Mouse (Mus musculus): ENCODE data around the gene Eri3.

Gene Eri3

DNA sequence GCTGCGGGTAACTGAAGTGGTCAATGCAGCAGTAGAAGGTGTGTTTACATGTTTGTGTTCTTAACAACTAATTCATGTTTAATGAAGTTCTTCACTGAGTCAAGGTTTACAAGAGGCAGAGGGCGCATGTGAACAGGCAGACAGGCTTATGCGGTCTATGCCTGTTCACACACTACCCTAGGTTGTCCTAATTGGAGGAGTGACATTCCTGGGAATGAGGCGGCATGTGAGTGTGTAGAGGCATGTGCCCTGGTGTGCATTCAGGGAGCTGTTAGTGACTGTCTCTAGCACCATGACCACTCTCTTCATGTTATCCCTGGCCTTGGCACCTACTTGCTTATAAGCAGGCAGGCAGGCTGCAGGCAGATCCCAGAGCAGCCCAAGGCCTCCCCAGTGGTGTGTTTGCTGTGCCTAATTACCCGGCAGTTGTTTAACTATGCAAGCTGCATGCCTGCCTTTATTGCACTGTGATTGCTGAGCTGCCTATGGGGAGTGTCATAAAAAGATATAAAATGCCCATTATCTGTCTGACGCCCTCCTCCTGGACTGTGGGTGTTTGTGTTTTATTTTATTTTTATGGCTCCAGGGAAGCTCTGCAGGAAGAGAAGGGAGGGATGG is 80.0 kb downstream of the Eri3 start:
- DNase-seq, result no peak

DNA sequence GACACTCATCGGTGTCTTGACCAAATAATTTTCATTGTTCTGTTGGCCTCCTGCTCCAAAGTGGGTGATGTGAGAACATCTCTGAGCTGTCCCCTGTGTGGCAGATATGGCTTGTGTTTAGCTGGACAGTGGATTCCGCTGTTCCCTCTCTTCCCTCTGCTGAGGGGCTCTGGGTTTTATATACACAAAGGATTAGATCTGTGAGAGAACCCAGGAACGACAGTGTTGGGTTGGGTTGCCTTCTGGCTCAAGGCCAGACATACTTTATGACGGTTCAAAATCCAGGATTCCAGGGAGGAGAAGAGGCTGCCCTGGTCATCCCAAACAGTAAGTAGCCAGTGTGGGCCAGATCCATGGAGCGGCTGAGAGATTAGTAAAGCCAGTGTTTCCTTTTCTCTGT is 83.4 kb downstream of the Eri3 start:
- peak; percentile 18 for DNase-seq

DNA sequence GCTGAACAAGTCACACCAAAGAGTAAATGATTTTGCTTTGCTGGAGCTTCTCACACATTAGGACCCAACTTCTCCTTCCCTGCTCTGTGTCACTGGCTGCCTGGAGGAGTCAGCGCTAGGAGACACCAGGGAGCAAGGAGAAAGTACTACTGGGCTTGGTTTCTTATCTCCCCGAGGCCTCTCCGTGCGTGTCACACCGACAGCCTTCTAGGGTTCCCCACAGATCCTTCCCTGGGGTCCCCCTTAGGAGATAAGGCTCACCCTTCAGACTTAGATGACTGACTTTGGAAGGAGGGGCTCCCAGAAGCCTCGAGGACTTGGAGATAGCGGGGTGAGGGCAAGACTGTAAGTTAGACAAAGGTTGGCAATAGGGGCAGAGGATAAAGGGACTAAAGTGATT is 84.5 kb downstream of the Eri3 start:
- no peak for DNase-seq

DNA sequence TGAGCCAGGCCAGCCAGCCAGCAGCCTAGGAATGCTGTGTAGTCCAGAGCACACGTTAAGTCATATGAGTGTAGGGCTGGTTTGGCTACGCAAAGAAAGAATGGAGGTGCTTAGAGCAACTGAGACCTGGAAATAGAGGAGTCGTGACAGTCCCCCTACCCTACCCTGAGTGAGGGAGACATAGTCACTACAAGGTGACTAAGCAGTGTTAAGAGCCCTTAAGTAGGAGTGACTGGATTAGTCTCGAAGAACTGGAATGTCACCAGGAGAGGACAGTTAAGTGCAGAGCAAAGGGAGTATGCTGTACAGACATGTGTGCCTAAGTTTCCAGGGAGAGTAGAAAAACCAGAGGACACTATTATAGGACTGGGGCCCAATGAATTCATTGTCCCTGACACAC is 86.0 kb downstream of the Eri3 start:
- no peak for DNase-seq

DNA sequence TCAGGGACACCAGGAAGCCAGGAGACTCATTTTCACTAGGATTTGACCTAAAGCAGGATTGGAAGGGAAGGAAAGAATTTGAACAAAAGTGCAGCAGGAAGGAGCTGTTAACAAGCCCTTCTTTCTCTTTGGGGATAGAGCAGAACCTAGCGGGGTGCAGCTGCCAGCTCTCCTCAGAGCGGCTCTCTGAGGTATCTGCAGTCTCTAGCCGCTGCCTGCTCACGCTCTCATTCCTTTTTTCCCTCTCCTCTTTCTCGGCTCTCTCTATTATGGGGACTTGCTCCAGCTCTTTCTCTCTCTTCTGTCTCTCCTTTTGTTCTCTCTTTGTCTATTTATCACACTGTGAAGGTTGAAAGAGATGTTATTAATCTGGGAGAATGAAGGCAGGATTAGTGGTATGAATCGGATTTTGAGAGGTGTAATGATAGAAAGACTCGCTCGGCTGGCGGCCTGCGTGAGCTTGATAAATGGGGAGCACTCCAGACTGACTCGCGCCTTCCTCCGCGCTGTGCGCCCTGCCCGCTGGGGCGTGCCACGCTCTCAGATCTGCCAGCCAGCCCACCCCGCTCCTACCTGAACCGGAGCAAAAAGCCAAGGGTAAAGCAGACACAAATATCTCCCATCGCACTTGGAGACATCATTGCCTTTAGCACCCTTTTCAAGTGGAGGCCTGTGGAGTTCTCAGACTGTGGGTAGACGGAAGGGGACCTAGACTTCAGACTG is 86.9 kb downstream of the Eri3 start:
- DNase-seq, result no peak

DNA sequence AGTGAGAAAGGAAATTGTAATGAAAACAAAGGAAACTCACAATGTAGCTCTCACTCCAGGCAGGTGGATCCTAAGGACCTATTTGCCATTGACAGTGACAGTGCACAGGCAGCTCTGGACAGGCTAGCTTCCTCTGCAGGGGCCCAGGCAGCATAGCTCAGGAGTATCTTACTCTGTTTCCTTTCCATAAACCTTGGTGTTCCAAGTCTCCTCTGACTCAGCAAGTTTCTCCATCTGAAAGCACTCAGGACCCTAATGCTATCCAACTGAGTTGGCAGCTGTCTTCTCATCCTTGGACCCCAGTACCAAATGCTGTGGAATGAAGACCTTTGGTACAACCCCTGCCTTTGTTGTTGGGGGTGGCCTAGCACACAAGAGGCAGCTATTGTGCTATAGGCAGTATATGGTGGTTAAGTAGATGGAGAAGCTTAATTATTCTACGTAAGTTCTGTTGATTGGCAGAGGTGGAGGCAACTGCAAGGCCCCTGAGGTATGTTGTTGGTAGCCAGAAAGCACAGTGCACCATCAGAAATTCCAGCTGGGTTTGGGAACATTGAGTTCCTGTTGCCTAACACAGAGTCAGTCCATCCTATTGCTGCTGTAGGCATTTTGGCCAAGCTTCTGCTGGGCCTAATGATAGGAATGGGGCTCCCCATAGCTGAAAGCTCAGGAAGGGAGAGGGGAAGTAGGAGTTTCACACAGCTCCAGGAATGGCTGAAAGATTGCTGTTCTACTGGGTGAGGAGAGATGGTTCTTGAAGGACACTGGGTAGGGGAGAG is 90.9 kb downstream of the Eri3 start:
- DNase-seq, result no peak

DNA sequence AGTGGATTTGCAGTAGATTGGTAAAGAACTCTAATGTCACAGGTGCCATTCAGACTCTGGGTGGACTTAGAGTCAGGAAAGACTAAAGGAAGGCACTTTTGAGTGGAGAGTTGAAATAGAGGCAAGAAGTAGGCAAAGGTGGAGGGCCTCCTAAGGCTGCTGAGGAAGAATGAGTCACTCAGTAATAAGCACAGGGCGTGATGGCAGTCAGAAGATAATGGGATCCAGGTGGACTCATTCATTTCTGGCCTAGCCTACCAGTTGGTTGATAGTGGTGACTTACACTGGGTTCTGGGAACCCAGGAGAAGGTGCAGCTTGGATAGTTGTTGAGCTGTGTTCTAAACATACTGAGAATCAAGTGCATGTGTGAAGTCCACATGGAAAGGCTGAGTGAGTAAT is 91.6 kb downstream of the Eri3 start:
- DNase-seq, result no peak

DNA sequence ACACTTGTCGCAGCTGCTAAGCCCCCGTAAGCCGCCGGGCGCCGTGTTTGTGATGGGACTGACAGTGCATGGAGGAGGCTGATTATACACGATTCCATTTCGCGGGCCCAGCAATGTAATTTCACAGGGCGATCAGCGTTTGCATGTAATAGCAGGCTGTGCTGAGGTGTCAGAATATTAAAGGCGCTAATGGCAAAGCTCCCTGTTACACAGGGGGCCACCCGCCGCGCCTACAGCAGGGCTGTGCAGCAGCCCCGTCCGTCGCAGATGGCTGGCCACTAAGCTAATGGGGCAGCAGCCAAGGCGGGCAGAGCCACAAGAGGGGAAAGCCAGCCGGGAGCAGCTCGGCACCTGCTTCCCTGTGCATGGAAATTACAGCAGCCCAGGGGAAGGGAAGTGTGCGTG is 94.9 kb downstream of the Eri3 start:
- DNase-seq, result no peak

DNA sequence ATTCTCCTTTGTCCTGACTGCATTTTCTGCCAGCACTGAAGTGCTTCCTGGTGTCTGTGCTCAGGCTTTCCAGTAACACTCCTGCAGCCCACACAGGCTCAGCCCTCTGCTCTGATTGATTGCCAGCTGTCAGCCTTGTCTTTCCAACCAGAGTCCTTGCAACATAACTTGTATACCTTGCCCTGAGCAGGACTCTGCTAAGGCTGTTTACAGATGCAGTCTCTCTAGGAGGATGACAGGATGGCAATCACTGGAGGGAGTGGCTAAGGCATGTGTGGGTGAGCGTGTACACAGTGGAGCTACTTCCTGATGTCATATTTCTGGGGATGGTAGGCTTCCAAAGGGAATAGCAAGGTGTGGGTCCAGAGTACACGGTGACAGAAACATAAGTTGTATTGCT is 95.7 kb downstream of the Eri3 start:
- no peak for DNase-seq

DNA sequence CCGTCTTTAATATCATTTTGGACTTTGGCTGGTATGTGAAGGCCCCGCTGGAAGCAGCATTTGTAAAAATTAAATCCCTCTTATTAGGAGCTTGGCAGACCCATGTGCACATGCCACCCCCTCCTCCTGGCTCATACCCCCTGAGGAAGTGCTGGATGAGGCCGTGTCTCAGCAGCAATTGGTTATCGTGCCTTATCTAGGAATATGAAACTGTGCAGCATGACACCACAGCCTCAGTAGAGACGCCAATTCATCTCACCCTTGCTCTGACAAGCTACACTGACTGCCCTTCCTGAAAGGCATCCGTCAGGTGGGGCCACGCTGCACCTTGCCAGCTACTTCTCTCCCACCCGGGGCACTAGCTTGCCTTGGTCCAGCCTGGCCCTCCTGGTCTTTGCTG is 96.3 kb downstream of the Eri3 start:
- DNase-seq, result no peak

DNA sequence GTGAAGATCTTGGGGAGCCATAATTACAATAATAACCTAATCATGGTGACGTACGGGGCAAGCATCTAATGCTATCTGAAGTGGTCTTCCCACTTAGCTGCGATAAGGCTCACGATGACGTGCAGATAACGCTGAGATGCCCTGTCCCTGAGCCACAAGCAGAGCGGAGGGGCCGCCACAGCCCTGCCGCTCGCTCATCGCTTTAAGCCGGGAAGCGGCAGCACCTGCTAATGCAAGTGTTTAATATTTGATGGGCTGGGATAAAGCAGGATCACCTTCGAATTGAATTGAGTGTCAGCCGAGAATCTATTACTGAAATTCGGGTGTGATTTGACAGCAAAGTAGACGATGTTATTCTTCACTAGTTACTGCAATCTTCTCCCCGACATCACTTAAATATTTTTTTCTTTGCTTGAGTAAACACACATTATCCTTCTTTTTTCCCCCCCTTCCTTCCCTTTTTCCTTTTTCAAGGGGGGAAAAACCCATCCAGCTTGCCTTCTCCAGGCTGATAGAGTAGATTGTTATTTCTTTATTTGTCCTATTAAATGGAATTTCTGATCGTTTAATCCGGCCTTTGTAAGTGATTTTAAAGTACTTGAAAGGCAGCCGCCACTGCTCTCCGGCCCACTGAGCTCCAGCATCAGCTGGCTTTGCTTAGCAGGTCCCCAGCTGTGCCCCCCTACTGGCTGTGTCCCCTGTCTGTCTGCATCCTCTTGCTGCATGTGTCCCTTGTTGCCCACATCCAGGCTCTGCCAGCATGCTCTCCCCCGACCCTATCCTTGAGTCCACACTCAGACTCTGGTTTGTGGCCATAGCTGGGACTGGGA is 97.0 kb downstream of the Eri3 start:
- no peak for DNase-seq

DNA sequence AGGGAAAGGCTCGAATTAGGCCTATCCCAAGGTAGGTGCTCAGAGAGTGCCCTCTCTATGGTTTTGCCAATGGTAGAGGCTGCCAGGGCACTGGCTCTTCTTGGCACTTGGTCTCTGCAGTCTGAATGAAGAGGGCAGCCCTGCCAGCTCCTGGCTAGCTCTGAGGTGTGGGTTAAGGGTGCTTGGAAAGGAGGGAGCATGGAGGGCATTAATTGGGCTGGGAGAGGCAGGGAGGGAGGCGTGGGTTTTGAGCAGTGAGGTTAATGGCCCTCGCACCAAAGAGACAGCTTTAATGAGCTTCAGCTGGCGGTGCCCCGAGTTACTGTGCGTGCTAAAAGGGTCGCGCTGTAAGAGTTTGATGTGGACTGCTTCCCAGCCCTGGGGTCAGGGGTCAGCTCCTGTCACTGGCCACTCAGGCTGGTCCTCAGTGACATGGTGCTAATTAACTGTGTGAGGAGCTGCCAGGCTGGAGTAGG is 101.5 kb downstream of the Eri3 start:
- DNase-seq, result no peak

DNA sequence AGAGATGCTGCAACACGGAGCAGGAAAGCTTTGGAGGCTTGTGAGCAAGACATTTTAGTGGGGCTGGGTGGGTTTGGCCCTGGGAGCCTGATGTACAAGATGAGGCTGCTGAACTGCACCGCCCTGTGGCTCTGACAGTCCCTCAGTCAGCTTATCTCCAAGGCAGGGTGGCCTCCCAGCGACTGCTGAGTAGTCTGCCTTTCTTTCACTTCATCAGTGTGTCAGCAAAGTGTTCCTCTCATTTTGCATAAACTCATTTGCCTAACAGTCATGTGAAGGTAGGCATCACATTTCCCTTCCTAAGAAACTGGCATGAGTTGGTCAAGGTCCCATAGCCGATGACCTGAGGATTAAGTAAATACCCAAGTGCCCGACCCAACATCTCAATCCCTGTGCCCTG is 102.6 kb downstream of the Eri3 start:
- DNase-seq, result no peak

DNA sequence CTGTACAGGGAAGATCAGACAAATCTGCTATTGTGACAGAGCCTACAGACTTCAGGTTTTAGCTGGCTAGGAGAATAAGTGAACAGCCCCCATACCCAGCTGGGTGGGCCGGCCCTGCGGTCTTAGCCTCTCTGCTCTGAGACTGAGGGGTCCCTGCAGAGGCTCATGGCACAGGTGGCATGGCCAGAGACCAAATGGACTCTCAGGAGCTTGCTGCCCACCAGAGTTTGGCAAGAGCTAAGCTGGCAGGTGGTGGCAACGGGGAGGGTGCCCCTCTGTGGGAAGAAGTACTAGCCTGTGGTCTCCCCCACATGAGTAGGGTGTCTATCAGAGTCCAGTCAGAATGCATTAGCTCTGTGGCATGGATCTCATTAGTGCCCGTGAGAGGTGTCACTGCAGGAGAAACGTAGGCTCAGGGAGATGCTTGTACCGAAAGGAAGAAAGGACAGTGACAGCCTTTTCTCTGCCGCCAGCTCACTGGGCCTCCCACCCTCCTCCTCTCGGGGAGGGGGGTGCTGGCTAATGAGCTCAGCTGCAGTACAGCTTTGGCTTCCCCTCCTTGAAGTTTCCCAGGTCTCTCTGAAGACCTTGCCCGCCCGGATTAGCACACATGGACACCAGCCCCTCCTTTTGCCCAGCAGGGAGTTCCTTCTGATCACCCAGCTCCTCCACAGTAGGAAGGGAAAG is 104.0 kb downstream of the Eri3 start:
- DNase-seq, result no peak

DNA sequence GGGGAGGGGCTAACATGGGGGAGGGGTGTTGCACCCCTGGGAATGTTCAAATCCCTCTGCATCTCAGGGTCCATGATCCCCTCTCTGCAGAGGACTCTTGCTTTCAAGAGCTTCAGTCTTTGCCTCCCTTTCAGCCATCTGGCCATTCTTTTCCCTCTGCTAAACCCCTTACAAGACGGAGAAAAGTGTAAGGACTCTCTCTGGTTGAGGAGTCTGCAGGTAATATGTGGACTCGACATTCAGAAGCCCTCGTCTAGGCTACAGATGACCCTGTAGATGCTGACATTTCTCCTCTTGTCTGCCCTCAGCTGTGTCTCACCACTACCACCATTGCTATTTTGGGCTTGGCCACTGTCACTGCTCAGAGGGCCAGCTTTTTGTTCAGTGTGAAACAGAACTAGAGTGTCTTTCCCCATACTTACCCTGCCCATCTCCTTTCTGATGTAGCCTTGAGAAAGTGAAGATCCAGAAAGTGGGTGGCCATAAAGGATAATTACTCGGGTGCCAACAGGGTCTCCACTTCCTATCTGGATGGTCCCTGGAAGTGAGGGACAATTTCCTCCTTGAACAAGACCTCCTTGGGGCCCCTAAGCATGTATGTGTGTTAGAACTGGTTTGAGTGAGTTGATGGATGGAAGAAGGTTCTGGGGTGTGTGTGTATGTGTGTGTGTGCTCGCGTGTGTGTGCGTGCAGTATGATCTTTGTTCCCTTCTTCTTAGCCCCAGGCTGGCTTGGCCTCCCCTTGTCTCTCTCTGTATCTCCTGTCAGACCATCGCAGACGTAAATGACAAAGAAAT is 104.7 kb downstream of the Eri3 start:
- DNase-seq, result no peak

DNA sequence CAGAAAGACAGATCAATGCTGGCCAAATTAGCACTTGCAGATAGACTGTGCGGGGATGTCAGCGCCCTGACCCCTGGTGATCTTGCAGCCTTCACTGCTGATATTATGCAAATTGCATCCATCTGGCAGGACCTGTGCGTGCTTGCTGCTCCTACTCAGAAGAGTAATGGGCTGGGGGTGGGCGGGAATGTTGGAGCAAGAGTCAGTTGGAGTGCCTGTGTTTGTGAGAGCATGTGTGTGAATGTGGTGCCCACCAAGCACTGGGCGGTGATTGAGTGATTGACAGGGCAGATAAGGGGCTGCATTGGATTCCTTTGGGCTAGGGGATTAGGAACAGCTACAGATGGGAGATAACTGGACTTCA is 105.3 kb downstream of the Eri3 start:
- no peak for DNase-seq

DNA sequence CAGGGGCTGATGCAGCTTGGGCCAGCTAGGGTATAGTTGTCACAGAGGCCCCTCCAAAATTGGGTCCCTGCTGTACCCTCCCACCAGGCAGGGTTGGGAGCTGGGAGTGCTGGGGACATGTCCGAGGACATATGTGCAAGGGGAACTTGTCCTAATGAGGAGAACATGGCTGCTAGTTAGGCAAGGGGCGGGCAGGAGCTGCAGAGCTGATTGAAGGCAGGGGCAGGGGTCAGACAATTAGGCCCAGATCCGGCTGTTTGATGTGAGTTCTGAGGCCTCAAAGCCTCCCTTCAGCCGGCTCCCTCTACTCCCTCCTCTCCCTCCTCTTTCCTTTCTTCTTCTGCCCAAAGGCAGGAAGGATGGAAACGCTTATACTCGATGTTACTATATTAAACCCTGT is 106.8 kb downstream of the Eri3 start:
- DNase-seq, result no peak

DNA sequence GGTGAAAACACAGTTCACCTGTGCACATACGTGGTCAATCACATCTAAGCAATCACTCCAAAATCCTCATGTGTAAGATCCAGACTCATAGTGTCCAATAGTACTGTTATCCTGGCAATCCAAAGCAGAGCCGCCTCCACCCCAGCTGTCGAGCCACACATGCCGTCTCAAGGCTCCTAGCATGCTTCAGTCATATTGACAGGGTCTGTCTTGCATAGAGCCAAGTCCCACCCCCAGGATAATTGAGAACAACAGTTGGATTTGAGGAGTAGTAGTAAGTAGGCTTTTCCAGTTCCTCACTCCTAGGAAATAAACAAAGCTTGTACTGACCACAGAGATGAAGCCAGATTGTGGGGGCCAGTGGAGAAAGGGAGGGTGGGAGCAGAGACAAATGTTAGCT is 107.5 kb downstream of the Eri3 start:
- no peak for DNase-seq

DNA sequence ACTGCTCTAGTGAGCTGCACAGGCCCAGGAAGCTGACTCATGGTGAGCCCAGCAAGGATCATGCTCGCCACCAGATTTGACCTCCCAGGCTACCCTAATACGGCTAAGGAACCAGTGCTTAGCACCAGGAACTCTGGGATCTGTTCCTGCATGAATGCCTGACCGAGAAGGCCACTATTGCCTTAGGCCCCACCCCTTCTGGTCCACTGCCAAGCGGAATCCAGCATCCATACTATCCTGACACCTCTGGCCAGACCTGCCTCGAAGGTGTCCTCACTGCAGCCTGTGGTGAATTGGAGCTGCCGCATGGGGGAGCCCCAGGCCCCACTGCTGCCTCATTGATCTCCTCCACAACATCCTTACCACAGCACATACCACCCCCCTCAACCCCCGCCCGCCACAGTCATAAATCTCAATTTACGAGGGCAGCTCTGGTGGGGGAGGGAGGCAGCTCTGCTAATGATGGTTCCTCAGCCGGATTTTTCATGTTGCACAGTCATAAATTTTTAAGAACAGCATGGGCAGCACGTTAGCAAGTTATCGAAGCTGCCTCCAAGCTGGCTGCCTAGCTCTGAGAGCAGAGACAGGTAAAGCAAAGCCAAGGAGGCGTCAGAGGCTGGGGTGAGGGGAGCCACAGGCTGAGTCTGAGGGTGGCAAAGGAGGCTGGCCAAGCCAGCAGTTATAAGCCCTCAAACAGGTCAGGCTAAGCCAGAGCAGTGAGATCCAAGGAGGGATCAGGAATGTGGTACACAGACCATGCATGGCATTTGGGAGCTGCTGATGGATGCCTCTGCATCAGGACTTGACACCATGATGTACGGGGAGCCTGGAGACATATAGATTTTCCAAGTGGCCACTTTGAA is 108.6 kb downstream of the Eri3 start:
- peak; percentile 73 for DNase-seq

DNA sequence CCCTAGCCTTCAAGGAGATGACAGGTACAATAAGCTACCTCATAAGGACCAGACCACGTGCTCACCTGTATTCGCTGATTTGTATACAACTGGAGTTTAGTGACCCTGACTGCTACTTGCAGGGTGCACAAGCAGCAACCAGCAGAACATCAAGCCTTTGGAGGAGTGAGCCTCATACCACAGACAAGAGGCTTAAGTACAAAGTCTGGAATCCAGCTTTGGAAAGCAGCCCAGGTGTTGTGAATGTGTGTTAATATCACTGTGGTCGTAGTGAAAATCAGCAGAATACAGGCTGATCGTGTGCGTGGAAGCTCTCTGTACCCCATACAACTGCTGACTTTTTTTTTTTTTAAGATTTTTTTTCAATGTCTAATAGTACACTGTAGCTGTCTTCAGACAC is 109.8 kb downstream of the Eri3 start:
- DNase-seq, result peak; percentile 71
